Mouse (Mus musculus) E14TG2a.4 (cell line): Measurements from ENCODE around the gene Cdh15.

Experiments used
- CTCF ChIP-seq: conservative IDR thresholded peaks from 2 replicates; pipeline ENCODE4 v1.5.1; 2014; ENCODE audit warnings: low read length
- NANOG ChIP-seq: IDR thresholded peaks from 2 replicates; pipeline ENCODE4 v1.6.1; 2014; ENCODE audit warnings: borderline replicate concordance, low read length, mixed read lengths
- POU5F1 ChIP-seq: IDR thresholded peaks from 2 replicates; pipeline ENCODE4 v1.6.1; 2014; ENCODE audit warnings: low read length, borderline replicate concordance

- TF ChIP-seq CTCF, result no peak
- no peak for TF ChIP-seq NANOG
- TF ChIP-seq POU5F1, result no peak
Observed at GRCm38 (mm10) chr8:122878231-122878630, 30.5 kb downstream of the Cdh15 start.
